Mouse (Mus musculus) spleen, postnatal 0 days (tissue): ENCODE results near the gene Smcr8. TPM values are rescaled to one million over a fixed set of nuclear protein-coding genes. Genes with fewer than 3 reads are reported as not detected.

ENCODE experiments used
- polyA plus RNA-seq: library from polyadenylated mRNA; unstranded; fragments of >200 nt; fragmentation: Nextera tagmentation; extraction: Ambion mirVana; gene quantifications from 2 replicates; pipeline ENCODE4 v1.2.1, GENCODE M21; 2015

The Smcr8 gene
- polyA plus RNA-seq, result 2.1 and 2.3 TPM in 2 replicates

DNA sequence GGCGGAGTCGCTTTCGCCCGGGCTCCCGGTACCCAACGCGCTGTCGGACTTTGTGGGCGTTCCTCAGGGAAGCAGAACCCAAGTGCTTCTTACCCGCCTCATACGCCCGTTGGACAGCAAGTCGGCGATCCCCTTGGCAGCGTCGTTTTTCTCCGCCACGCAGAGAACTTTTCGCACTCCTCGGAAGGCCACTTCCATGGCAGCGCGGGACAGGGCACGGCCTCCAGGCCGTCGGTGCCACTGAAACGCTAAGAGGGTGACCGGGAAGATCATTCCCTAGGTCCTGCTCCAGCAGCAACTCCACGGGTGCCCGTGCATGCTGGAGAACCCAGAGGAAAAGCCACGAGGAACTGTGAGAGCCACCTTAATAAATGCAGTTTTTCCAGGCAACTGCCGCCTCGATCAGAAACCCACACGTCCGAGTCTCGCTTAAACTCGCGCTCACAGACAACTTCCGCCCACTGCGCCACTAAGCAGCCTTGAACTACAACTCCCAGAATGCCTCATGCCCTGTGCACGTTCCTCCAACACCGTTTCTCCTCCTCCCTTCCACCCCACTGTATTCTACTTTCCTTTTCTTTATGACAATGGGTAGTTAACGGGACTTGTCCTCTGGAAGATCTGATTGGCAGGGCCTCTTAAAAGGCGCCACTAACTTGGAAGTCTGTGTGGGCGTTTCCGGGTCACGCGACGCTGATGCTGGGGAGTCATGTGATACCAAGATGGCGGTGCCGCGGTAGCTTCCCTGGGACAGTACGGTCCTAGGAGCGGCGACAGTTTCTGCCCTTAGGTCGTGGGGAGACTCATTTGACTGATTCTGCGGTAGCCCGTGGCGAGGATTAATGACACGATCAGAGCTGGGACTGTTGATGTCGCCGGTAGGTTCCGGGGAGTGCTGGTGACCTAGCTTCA is at the start of gene Smcr8, which contains the start of gene Top3a:
Gene Smcr8, plus strand, starts transcription at position 696 of the 912 bp plus-strand sequence.
Gene Top3a, minus strand, starts transcription at position 537 of the 912 bp plus-strand sequence.

DNA sequence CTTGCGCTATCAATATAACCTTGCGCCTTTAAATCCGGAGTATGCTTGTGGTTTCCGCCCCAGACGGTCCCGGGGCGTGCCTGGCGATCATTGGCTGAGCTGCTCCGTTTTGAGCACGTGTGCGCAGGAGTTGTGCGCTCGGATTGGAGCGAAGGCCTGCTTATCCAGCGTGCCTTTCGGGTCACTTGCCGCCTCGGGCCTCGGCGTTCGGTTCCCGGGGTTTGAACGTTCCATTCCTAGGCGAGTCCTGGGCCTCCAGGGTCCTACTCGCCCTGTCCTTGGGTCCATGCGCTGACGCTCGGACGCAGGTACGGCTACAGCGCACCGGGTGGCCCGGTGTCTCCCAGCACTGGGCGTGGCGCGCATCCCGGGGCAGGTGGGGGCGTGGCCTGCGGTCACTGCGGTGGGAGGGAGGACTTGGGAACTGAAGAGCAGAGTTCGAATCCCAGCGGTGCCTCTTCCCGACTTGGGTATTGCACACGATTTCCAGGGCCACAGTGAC is 49.0 kb upstream of the Smcr8 start, which contains the start of gene Mief2:
Gene Mief2, plus strand, starts transcription at position 139 of the 502 bp plus-strand sequence.

DNA sequence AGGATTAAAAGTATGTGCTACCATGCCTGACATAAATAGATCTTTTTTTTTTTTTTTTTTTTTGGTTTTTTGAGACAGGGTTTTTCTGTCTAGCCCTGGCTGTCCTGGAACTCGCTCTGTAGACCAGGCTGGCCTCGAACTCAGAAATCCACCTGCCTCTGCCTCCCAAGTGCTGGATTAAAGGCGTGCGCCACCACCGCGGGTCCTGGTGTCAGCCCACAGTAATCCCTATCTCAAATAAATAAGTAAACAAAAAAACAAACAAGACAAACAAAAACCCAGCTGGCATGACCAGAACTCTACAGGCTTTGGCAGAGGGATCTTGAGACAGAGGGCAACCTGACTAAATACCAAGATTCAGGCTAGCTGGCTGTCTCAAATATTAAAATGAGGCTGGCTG is 34.3 kb downstream of the Smcr8 start, which contains the start of gene Shmt1:
Gene Shmt1, minus strand, starts transcription at position 101 of the 400 bp plus-strand sequence.

DNA sequence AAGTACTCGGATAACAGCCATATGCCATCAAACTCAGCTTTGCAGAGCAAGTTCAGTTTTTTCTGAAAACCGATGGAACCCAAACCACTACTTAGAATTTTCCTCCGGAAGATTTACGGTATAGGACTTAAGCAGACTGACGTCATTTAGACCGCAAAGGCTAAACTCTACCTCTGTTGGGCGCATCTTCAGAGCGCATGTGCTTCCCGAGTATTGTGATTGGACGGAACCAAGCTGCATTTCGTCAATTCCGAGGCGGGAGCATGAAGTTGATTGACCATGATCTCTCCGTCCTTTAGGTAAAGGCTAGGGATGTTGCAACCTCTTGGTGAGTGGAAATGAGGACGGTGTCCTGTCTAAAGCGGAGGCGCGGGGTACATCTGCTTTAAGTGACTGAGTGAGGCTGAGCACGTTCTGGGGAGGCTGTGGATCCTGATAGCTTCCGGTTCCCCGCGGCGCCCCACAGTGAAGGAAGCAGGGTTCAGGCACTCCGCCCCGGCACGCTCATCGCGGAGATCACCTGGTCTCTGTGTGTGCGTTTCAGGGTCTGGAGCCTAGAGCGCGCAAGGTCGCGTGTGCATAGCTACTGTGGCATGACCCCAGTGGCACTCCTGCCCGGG is 53.2 kb downstream of the Smcr8 start, which contains the start of gene Dhrs7b:
Gene Dhrs7b, plus strand, starts transcription at position 199 of the 620 bp plus-strand sequence.

Other genes starting within 250 kb of the Smcr8 start
- gene Alkbh5, start 241.1 kb upstream of the Smcr8 start, polyA plus RNA-seq, result 25.1 and 26.9 TPM in 2 replicates
- 14.9 and 16.8 TPM in 2 replicates for gene Llgl1, start 77.8 kb upstream of the Smcr8 start, polyA plus RNA-seq
- gene Flii, start 50.3 kb upstream of the Smcr8 start, polyA plus RNA-seq, result 39.8 and 50.0 TPM in 2 replicates
- 4.2 and 6.3 TPM in 2 replicates for gene Mief2, start 49.1 kb upstream of the Smcr8 start, polyA plus RNA-seq
- 6.8 TPM in 2 replicates for gene Top3a, start 159 bp upstream of the Smcr8 start, polyA plus RNA-seq
- gene Shmt1, start 34.2 kb downstream of the Smcr8 start, polyA plus RNA-seq, result 13.4 and 19.6 TPM in 2 replicates
- 17.4 and 18.5 TPM in 2 replicates for gene Dhrs7b, start 53.1 kb downstream of the Smcr8 start, polyA plus RNA-seq
- gene Tmem11, start 101.7 kb downstream of the Smcr8 start, polyA plus RNA-seq, result 30.7 and 31.1 TPM in 2 replicates
- gene Natd1, start 137.2 kb downstream of the Smcr8 start, polyA plus RNA-seq, result 10.1 and 10.9 TPM in 2 replicates
- gene Map2k3, start 154.5 kb downstream of the Smcr8 start, polyA plus RNA-seq, result 97.8 and 101 TPM in 2 replicates
- not detected in 2 replicates for gene Kcnj12, start 245.0 kb downstream of the Smcr8 start, polyA plus RNA-seq